19 mouse cellular contexts compared by ENCODE assay signal in genomic region chrX:12201111-12201510, GRCm38 (mm10).
"Had no signal": no experiment of that assay in that cellular context is flagged by ENCODE, and none has a peak within 500 bp of the region (broad histone marks: within the 10 kb centered on the region; RNA-seq: fewer than 3 reads in every experiment).

No protein-coding gene starts in this region.

- H3K9me3 ChIP-seq: limb, embryonic 12.5 days; limb, embryonic 15.5 days; liver, embryonic 13.5 days; lung, embryonic 15.5 days; neural tube, embryonic 12.5 days; neural tube, embryonic 15.5 days; stomach, embryonic 15.5 days had no signal

- H3K36me3 ChIP-seq: limb, embryonic 12.5 days; limb, embryonic 15.5 days; liver, embryonic 13.5 days; lung, embryonic 15.5 days; neural tube, embryonic 12.5 days; neural tube, embryonic 15.5 days; stomach, embryonic 15.5 days had no signal

- H3K4me3 ChIP-seq: limb, embryonic 12.5 days; limb, embryonic 15.5 days; liver, embryonic 13.5 days; lung, embryonic 15.5 days; neural tube, embryonic 12.5 days; neural tube, embryonic 15.5 days; stomach, embryonic 15.5 days had no signal

- H3K4me1 ChIP-seq: limb, embryonic 12.5 days; limb, embryonic 15.5 days; liver, embryonic 13.5 days; lung, embryonic 15.5 days; neural tube, embryonic 12.5 days; neural tube, embryonic 15.5 days; stomach, embryonic 15.5 days had no signal

- H3K27me3 ChIP-seq: liver, embryonic 13.5 days; lung, embryonic 15.5 days; neural tube, embryonic 12.5 days; neural tube, embryonic 15.5 days; stomach, embryonic 15.5 days had no signal

- H3K9ac ChIP-seq: limb, embryonic 12.5 days; limb, embryonic 15.5 days; liver, embryonic 13.5 days; lung, embryonic 15.5 days; neural tube, embryonic 12.5 days; neural tube, embryonic 15.5 days; stomach, embryonic 15.5 days had no signal

- H3K4me2 ChIP-seq: limb, embryonic 12.5 days; limb, embryonic 15.5 days; liver, embryonic 13.5 days; lung, embryonic 15.5 days; midbrain, embryonic 11.5 days; neural tube, embryonic 12.5 days; neural tube, embryonic 15.5 days; stomach, embryonic 15.5 days had no signal

- DNase-seq: kidney, adult 18-20 months; kidney, adult 9 months; kidney, postnatal 14 days; kidney, postnatal 4 days; left cerebral cortex, postnatal 4 days; liver, embryonic 13.5 days; midbrain, embryonic 14.5 days; retina, postnatal 1 day; right cerebral cortex, postnatal 25 days; spleen, adult 18-20 months; thymus, postnatal 25 days had no signal

- ATAC-seq: intestine, embryonic 16.5 days had no signal

- H3K27ac ChIP-seq: limb, embryonic 12.5 days; limb, embryonic 15.5 days; liver, embryonic 13.5 days; lung, embryonic 15.5 days; neural tube, embryonic 12.5 days; neural tube, embryonic 15.5 days; stomach, embryonic 15.5 days had no signal
